Mouse (Mus musculus) cerebellum, adult 8-10 months (tissue): ENCODE measurements around the gene Fam129b.

Experiments
- DNase-seq: peaks from one replicate; pipeline ENCODE4 v3.0.0; 2022

Gene Fam129b

DNA sequence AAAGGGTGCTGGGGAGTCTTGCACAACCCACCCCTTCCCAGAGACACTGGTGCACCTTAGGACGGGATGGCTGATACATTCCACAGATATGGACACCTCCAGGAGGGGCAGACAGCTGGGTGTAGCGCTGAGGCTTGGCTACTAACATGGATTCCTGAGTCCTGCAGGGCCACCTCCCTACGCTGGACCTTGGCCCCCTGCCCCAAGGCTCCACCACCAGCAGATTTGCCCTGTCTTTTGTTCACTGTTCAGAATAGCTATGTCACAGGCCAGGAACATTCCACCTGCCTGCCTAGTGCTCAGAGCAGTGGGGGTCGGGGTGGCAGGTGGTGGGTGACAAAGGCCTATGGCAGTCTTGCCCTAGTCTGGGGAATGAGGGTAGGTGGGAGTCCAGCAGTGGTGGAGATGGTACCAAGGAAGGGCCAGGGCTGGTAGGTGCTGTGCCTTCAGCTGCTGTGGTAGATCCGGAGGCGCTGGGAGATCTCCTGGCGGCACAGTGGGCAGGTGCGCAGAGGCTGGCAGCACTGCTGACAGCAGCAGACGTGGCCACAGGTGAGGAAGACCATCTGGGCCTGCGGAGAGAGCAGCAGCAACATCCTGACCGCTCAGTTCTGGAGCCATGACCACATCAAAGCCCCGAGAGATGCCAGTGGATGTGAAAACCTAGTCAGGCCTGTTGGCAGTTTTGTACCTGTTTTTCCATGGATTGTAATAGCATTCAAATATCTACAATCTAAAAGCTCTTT is 50.6 kb downstream of the Fam129b start:
- DNase-seq, result no peak

DNA sequence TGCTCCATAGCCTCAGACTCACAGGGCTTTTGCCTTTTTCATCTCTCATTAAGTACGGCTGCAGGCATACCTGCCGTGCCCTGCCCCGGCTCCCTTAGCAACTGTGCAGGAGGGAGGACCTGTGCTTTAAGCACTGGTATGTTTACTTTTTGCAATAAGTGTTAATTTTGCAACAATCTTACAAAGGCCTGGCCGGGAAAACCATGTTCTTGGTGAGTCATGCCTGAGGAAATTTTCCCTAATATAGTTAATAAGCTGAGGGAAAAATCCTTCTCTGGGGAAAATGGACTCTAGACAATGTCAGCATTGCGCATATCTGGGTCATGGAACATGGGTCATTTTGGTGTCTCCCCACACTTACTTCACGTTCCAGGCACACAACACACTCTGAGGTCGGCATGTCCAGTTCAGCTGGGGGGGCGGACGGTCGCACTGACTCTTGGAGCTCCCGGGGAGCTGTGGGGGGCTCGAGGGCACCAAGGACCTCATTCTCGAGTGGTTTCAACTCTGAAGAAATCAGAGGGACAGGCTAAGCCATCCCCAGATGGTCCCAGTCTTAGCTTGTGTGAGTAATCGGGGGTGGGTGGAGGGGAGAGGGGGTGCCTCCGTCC is 51.8 kb downstream of the Fam129b start:
- DNase-seq, result no peak

DNA sequence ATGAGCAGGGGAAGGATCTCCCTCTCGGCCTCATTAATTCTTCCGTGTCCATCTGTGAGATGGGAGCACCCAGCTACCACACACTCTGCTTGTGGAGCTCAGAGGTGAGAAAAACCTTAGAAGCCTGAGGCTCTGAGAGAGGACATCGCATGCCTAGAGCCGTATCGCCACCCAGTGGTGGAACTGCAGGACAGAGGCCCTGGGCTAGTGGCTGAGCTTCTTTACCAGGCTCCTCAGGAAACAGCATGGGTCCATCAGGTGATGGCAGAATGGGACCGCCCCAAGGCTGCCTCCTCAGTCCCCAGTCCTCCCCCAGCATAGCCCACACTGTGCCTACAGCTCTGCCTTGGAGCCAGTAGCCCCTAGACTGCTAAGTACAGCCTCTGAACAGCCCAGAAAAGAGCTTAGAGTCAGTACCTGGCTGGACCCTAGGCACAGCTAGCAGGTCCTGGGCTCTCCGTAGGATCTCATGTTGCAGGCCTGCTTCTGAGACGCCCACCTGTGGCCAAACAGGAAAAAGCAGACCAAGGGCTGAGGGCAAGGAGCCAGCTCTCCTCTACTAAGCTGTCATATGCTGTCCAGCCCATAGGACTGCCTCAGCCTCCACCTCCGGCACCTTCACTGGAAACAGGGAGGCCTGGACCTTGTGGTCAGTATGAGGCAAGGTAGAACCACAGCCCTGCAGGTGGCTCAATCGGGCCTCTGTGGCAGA is 52.5 kb downstream of the Fam129b start:
- DNase-seq, result peak; percentile 76

DNA sequence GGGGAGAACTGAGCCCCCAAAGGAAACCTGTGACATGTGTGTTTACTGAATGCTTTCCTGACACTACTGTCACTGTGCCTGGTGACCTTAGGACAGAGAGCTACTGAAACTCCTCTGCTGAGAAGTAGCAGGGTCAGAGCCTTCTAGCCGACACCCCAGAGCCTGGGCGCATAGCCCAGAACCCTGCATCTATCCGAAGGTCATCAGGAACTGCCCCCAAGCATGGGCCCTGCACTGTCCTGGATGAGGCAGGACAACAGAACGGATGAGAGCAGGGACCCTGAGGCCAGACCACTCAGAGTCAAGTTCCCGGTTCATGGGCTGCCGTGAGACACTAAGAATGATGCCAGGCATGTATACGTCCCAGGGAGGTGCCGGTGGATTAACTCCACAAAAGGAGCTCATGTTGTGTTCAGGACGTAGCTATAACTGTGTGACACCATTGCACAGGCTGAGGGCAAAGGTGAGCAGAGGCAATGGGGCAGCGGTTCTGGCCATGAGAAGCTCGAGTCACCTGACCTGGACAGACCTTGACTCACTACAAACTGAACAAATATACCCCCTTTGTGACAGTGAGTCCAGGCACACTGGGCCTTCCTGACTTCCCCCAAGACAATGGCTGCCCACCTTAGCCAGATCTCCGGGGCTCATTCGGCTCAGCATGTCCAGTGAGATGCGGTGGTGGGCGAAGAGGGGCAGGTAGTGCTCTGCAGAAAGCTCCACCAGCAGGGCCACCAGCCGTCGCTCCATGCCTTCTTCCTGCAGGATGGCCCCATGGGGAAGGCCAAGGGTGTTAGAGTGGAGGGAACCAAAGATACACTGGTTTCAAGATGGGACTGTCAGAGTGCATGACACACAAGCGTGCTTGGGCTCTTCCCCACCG is 53.3 kb downstream of the Fam129b start:
- DNase-seq, result no peak

DNA sequence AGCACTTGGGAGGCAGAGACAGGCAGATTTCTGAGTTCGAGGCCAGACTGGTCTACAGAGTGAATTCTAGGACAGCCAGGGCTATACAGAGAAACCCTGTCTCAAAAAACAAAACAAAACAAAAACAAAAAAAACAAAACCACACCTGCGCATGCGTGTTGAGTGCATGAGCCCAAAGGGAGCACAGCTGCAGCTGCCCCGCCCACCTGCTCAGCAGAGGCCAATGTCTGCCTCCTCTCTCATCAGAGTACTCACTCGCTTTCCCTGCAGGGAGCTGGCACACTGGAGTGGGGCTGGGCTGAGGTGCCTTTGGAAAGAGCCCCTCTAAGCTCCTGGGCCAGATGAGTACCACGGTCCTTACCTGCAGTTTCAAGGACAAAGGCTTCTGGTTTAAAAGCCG is 55.8 kb downstream of the Fam129b start:
- no peak for DNase-seq

DNA sequence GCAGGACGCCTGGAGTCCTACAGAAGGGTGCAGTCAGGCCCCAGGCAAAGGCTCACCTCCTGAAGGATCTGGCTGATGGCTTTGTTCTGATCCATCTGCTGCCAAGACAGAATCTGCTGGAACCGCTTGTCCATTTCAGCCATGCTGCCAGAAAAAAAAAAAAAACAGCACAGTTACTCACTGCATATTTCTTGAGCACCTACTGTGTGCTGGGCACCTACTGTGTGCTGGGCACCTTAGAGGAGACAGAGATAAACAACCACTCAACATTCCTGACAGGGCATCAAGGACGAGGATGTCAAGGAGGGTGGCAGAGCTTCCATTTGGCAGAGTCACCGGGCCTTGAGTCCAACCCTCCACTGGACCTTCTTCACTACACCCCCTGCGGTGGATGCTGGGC is 62.8 kb downstream of the Fam129b start:
- DNase-seq, result no peak

DNA sequence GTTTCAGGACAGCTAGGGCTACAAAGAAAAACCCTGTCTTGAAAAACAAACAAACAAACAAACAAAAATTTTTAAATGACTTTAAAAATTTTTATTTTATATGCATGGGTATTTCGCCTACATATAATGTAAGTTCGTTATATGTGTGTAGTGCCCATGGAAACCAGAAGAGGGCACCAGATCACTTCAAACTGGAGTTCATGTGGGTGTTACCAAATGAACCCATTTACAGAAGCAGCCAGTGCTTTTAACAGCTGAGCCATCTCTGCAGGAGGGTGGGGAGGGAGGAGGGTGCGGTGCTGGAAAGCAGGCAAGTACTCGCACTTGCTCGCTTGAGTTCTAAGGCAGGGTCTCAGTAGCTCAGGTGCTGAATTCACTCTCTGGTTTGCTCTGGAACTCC is 63.5 kb downstream of the Fam129b start:
- no peak for DNase-seq

DNA sequence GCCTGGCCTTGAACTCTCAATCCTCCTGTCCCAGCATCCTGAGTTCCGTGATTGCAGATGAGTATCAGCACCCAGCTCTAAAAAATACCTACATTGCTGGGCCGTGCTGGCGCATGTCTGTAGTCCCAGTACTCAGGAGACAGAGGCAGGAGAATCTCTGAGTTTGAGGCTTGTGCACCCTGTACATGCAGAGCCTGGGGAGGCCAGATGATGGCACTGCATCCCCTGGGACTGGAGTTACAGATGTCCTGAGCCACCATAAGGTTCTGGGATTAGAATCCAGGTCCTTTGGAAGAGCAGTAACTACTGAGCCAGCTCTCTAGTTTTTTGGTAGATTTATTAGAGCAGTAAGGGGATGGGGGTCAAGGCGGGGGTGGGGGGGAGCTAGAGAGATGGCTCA is 64.6 kb downstream of the Fam129b start:
- no peak for DNase-seq

DNA sequence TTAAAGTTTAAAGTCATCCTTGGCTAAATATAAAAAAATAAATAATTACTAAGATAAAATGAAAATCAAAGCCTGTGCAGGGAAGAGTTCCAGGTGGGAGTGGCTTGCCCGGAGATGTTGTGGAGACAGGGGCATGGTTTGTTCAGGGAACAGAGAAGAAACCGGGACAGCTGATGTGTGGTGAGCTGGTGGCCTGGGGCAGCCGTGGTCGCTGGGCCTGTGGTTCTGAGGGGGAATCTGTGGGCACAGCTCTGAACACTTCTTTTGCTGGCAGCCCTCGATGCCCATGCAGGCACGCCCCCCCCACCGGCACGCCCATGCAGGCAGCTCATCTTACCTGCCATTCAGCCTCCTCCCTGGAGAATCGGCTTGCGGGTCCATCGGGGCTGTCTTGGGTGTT is 71.5 kb downstream of the Fam129b start:
- DNase-seq, result no peak

DNA sequence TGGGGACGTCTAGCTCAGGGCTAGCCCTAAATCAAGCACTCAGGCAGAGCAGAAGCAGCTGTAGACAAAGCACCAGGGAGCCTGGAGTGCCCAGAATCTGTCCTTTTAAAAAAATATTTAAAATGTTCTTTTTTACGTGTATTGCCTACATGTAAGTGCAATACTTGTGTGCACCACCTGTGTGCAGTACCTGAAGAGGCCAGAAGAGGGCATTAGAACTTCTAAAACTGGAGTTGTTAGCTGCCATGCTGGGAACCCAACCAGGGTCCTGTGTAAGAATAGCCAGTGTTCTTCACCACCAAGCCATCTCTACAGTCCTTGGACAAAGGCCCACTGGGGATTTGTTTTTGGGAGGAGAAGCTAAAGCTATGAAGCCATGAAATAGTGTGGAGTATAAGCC is 78.7 kb downstream of the Fam129b start:
- DNase-seq, result no peak

DNA sequence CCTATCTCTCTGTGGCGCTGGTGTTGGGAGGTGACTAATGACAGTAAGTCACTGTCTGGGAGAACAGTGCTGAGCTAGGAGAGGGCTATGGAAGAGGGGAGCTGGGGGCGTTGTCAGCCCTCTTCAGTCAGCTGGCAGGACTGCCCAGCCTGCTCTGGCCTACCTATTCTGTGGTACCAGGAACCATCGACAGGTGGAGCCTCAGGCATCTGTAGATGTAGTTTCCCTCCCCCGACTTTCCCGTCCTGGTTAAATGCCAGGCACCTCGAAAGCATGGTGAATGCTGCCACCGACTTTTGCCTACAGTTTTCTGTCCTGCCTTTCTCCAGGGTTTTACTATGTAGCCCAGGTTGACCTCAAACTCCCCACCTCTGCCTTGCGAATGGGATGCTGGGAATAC is 81.4 kb downstream of the Fam129b start:
- no peak for DNase-seq

DNA sequence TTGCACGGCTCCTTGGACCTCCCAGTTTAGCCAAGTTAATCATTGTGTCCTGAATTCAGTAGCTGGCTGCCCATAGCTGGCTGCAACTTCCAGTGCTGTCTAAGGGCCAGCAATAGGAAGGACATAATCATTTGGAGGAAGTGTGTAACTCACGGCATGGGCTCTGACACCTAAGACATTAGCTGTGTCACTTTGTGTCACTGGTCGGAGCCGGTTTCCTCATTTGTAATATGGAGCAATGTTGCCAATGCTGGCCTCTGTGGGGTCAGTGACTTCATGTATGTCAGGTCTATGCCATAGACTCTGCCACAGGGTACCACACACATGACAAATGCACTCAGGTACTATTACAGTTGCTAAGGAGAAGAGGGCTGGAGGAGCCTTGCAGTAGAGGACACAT is 84.4 kb downstream of the Fam129b start:
- no peak for DNase-seq

DNA sequence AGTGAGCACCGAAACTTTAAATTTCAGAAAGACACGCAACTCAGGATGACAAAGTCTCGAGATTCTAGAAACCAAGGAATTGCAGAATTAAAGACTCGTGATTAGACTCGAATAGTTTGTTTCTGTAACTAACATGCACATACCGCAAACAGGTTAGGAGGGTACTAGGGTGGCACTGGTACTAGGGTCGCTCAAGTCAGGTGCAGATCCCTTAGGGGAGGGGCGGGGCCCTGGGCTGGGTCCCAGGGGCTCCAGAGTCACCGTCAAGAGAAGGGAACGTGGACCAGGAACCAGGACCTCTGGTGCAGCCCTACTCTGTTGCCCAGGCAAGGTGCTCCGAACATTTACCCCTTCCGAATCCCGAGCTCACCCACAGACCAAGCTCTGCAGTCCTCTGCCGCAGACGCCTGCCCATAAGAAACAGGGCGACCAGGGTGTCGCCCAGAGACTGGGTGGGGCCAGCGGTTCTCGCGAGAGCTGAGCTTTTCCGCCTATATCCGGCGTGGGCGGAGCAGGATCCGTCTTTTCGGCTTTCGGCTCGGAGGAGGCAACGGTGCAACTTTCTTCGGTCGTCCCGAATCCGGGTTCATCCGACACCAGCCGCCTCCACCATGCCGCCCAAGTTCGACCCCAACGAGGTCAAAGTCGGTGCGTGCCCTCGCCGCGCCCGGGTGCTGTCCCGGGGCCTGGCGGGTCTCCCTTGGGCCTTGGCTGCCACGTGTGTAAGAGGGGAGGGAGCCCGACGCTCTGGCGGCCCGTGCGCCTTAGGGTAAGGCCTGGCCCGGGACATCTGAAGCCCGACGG is 85.5 kb downstream of the Fam129b start, which contains the start of the genes Rpl12 and Lrsam1:
TSS of gene Rpl12 (plus strand) at position 368 of the 804 bp plus-strand sequence.
TSS of gene Lrsam1 (minus strand) at position 423 of the 804 bp plus-strand sequence.
- peak; percentile 90 for DNase-seq

DNA sequence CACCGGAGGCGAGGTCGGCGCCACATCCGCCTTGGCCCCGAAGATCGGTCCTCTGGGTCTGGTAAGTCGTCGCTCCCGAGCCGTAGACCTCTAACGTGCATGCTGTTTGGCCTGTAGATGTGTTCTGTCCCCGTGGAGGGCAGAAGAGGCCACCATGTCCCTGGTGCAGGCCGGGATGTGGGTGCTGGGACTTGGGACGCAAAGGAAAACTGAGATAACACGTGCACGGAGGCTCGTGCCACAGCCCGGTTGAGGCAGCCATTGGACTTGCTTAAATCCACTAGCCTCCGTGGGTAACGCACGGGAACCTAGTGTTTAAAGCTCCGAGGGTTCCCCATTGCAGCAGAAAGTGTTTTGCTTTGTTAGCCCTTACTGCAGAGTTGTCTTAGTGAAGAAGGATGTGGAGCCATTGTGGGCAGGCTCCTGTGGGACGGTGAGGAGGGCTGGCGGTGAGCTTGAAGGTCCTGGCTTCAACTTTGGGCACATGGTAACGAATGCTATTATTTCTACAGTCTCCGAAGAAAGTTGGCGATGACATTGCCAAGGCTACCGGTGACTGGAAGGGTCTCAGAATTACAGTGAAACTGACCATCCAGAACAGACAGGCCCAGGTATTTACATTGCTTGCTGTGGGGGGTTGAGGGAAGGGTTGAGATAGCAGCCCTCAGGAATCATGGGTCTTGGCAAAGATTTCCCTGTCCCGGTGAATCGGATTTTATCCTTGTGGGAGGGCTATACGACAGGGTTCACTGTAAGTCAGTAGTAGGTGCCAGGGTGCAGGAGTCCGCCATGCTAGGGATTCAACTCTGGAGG is 86.4 kb downstream of the Fam129b start:
- no peak for DNase-seq

DNA sequence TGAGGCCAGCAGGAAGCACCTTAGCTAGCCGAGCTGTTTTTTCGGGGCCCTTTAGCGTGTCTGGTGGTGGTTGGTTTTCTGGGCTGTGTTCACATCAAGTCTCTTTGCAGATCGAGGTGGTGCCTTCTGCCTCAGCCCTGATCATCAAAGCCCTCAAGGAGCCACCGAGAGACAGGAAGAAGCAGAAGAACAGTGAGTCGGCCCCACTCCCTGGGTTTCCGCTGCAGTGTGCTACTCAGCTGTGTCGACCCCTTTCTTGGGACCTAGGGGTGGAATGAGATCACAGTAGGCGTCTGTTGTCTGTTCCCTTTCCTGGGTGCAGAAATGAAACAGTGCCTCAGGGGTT is 86.9 kb downstream of the Fam129b start:
- DNase-seq, result no peak

DNA sequence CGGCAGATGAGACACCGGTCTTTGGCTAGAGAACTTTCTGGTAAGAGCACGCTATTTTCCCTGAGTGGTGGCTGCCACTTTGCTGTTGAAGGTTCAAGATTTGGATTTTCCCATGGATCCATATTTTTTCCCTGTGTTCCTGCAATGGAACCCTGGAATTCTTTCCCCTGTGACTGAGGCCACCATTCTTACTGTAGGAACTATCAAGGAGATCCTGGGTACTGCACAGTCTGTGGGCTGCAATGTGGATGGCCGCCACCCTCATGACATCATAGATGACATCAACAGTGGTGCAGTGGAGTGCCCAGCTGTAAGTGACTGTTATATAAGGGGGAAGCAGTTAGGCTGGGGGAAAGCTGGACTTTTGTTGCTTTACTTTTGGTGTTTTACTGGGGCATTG is 87.6 kb downstream of the Fam129b start:
- DNase-seq, result no peak

DNA sequence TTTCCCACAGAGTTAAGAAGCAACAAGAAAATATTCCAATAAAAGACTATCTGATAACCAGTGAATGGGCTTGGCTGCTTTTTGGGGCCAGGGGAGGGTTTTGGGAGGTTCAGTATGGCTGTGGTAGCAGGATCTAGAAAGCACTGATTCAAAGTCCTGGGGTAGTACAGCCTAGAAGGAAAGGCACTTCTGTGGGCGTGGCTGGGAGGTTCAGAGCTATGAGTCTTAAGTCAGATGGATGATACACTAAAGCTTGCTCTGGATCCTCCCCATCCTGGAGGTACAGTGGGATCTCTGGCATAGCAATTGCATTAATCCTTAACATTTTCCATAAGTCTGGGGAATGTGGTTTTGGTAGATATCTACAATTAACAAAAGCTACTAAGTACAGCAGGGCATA is 88.1 kb downstream of the Fam129b start:
- no peak for DNase-seq

DNA sequence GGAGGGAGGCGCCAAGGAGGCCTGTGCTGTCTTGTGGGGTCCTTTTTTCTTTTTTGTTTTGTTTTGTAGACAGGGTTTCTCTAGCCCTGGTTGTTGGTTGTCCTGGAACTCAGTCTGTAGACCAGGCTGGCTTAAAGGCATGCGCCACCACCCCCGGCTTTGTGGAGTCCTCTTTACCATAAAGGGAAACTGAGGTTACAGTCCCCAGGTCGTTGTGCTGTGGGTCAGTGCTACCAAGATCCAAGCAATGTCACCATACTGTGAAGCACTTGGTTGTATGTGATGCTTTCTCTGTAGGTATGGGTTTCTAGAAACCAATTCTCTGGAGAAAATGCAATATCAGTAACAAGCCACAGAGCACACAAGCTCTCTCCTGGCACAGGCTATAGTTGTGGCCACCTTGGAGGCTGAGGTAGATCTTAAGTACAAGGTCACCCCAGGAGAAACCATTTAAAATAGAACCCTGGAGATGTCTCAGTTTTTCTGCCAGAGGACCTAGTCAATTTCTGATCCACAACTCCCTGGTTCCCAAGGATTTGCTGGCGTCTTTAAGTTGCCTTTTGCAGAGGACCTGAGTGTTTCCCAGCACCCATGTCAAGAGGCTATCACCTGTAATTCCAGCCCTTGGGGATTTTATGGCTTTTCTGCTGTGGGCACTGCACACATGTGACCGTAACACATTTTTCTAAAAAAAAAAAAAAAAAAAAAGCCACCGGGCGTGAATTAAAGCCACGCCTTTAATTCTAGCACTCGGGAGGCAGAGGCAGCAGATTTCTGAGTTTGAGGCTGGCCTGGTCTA is 88.9 kb downstream of the Fam129b start:
- DNase-seq, result no peak

DNA sequence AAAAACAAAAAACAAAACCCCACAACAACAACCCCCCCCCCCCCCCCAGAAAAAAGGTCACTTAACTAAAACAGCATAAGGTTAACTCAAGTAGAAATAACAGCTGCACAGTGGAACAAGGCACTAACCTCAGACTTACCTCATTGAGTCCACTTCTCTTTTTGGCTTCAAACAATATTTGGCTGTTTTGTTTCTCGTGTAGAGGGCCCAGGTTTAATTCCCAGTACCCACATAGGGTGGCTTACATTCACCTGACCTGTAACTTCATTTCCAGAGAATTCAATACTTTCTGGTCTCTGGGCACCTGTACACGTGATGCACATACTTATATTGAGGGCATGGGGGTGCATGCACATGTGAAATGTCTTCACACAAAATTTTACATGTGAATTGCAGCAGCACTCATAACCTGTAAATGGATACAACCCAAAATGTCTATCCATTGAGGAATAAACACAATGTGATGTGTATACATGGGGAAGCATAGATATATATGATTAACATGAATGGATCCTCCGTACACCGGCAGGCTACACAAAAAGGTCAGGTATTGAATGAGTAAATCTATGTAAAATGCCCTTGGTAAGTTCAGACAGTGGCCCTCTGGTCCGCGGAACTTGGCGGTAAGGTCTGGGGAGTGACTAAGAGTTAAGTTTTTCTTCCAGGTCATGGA is 89.7 kb downstream of the Fam129b start:
- DNase-seq, result no peak

DNA sequence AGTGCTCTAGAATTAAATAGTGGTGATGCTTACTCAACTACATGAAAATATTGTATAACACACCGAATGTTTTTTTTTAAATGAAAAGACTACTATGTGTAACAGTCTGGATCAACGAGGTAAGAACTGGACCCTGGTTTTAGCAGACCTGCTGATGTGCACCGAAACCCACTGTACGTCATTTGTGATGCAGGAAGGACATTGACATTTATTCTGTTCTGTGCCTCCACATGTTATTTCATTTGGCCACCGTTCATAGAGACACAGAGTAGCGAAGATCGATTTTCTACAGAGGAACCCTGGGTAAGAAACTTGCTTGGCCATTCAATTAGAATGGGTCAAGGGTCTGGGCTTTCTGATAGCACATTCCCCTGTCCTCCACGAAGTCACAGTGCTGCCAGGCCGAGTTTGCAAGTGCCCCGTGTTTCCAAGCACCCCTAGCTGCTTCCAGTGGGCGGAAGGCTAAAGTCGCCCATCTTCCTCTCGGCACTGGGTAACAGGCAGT is 90.3 kb downstream of the Fam129b start:
- DNase-seq, result no peak
